Mouse (Mus musculus): Measurements from ENCODE around the gene Rgp1.

Rgp1 gene

DNA sequence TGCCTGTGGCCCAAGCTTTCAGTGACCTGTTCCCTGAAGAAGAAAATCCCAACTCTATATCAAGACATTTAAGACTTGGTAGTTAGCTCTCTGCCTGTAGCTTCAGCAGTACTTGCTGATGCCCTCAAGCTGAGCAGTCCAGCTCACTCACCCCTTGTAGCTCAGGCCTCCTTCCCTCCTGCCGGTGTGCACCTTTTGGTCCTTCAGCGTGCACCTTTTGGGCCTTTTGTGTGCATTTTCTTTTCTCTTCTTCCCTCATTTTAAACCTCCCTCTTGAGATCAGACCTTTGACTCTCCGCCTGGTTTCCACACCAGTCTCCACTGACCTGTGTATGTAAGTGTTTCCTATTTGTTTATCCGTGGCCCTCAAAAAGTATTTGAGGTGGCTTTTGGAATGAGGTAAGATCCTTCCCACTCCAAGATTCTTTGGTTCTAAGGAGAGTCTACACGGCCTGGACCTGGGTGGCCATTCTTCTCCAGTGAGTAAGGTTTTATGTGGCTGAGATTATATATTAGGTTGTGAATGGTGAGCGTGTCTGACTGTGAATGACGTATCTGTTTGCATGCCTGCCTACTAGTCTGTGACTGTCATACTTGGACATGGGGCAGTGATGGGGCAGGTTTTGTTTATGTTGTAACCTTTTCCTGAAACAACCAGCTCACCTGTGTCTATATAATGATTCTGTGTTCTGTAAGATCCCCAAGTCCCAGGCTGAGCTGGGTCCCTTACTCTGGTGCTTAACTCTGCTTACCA lies 56.3 kb downstream of the Rgp1 start:
- no peak for DNase-seq (ENCODE audit: low read depth, low spot score)

- no peak for DNase-seq (ENCODE audit: low read depth, low spot score)
Observed at GRCm38 (mm10) chr4:43636751-43637150, 58.2 kb downstream of the Rgp1 start.
